Comparison of ENCODE assay signal across 8 mouse cellular contexts in genomic region chr9:111551461-111552190, GRCm38 (mm10).
DNase-seq lines count a peak whose midpoint lies in the region; ATAC-seq lines count a peak whose summit lies in the region.

No protein-coding gene starts in this region.

- H3K27ac ChIP-seq in hindbrain, embryonic 10.5 days: no peak overlapping the region
- no peak overlapping the region for H3K27ac ChIP-seq in hindbrain, embryonic 12.5 days
- H3K27ac ChIP-seq in hindbrain, embryonic 14.5 days: no peak overlapping the region

- no peaks in the 10 kb centered on the region for H3K9me3 ChIP-seq in hindbrain, embryonic 10.5 days
- no peaks in the 10 kb centered on the region for H3K9me3 ChIP-seq in hindbrain, embryonic 12.5 days (replicated peaks)
- no peaks in the 10 kb centered on the region for H3K9me3 ChIP-seq in hindbrain, embryonic 14.5 days (ENCODE audit: control insufficient read depth, low read length)

- H3K9ac ChIP-seq in hindbrain, embryonic 12.5 days: no peak overlapping the region
- H3K9ac ChIP-seq in hindbrain, embryonic 14.5 days: no peak overlapping the region

- H3K4me1 ChIP-seq in hindbrain, embryonic 10.5 days (replicated peaks): 0 out of 2 replicates have a peak, but pooled peaks cover 7% of the 10 kb centered on the region
- no peaks in the 10 kb centered on the region for H3K4me1 ChIP-seq in hindbrain, embryonic 12.5 days
- H3K4me1 ChIP-seq in hindbrain, embryonic 14.5 days (replicated peaks; ENCODE audit: control insufficient read depth, insufficient read depth, low read length): no peaks in the 10 kb centered on the region

- intact Hi-C loops in gastrocnemius, postnatal 36 days (cut with DNase I): loop anchor here (10.0 kb wide), 1 partner anchor 363 kb away; no protein-coding TSS in a partner anchor

- WGBS in hindbrain, embryonic 10.5 days: 62% methylated on average over 15 of the region's 15 CpGs
- WGBS in hindbrain, embryonic 12.5 days: 63% methylated on average over 15 of the region's 15 CpGs
- WGBS in hindbrain, embryonic 14.5 days: 61% methylated on average over 15 of the region's 15 CpGs

- no peak overlapping the region for H3K4me2 ChIP-seq in hindbrain, embryonic 12.5 days (replicated peaks)
- H3K4me2 ChIP-seq in hindbrain, embryonic 14.5 days (replicated peaks): no peak overlapping the region

- peak; percentile 43 for DNase-seq in hindbrain, embryonic 10.5 days (ENCODE audit: low spot score)
- DNase-seq in urinary bladder, postnatal 14 days (ENCODE audit: low spot score): peak; percentile 34
- DNase-seq in urinary bladder, postnatal 36 days (ENCODE audit: low spot score in 2 of 2): no peak
- peak; percentile 32 for DNase-seq in embryo, embryonic 11 days
- DNase-seq in retina, postnatal 1 day: peak; percentile 42
- DNase-seq in gastrocnemius, postnatal 36 days: no peak
- no peak for DNase-seq in hindbrain, embryonic 14.5 days (ENCODE audit: low spot score)

- H3K4me3 ChIP-seq in hindbrain, embryonic 10.5 days: no peak overlapping the region
- no peak overlapping the region for H3K4me3 ChIP-seq in hindbrain, embryonic 12.5 days
- no peak overlapping the region for H3K4me3 ChIP-seq in hindbrain, embryonic 14.5 days (replicated peaks; ENCODE audit: low read length)

- no peak for ATAC-seq in hindbrain, embryonic 12.5 days (ENCODE audit: low FRiP score)
- no peak for ATAC-seq in hindbrain, embryonic 14.5 days (ENCODE audit: low FRiP score)

- H3K36me3 ChIP-seq in hindbrain, embryonic 10.5 days: no peaks in the 10 kb centered on the region
- no peaks in the 10 kb centered on the region for H3K36me3 ChIP-seq in hindbrain, embryonic 12.5 days
- no peaks in the 10 kb centered on the region for H3K36me3 ChIP-seq in hindbrain, embryonic 14.5 days (replicated peaks; ENCODE audit: control insufficient read depth, insufficient read depth)

- H3K27me3 ChIP-seq in hindbrain, embryonic 10.5 days (ENCODE audit: insufficient read depth, poor library complexity, severe bottlenecking): no peaks in the 10 kb centered on the region
- H3K27me3 ChIP-seq in hindbrain, embryonic 12.5 days: no peaks in the 10 kb centered on the region
- no peaks in the 10 kb centered on the region for H3K27me3 ChIP-seq in hindbrain, embryonic 14.5 days (ENCODE audit: control insufficient read depth, insufficient read depth, low read length)

Comparison
In these comparisons a context has a peak if more than half of its experiments do, and no peak if none do; other contexts are left out.
1. DNase-seq: peak in hindbrain, embryonic 10.5 days (single experiment), urinary bladder, postnatal 14 days (single experiment), embryo, embryonic 11 days (single experiment) and retina, postnatal 1 day (single experiment); none in urinary bladder, postnatal 36 days (0 of 2), gastrocnemius, postnatal 36 days (0 of 2) and hindbrain, embryonic 14.5 days (single experiment).